Comparison of ENCODE assay signal across 9 mouse cellular contexts in the genomic region with DNA sequence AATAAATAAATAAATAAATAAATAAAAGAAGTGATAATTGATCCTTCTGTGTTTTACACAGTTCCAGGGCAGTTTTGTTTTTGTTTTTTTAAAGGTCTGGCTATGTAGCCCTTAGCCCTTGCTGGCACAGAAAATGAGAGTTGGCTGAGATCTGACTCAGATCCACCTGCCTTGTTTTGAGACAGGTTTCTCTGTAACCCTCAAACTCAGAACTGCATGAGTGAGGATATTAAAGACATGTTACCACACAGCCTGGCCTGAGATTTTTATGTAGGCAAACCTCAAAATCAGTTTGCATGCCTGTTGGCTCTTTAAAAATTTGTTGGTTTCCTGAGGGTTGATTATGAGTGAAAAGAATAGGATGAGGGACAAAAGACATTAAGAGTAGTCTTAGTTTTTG. TPM values are rescaled to one million over a fixed set of nuclear protein-coding genes. Genes with fewer than 3 reads are reported as not detected.
DNase-seq lines count a peak whose midpoint lies in the region; ATAC-seq and TF ChIP-seq lines count a peak whose summit lies in the region.
"Had no signal": no experiment of that assay in that cellular context is flagged by ENCODE, and none has a peak within 500 bp of the region (broad histone marks: within the 10 kb centered on the region; RNA-seq: fewer than 3 reads in every experiment).

No protein-coding gene starts in this region.

- TF ChIP-seq POLR2A in bone marrow macrophage, adult 2 months (IDR thresholded peaks at IDR 0.05; ENCODE audit: borderline replicate concordance, low read depth, low read length) = no peak

- H3K4me2 ChIP-seq in heart, embryonic 12.5 days = peak overlapping the region; percentile 99
- H3K4me2 ChIP-seq in hindbrain, embryonic 15.5 days = peak overlapping the region; percentile 98
- peak overlapping the region; percentile 97 for H3K4me2 ChIP-seq in midbrain, embryonic 13.5 days (replicated peaks)

- DNase-seq in heart, postnatal 36 days = no peak
- DNase-seq in gastrocnemius, postnatal 10 days = no peak
- DNase-seq in kidney, adult 18-20 months = no peak
- DNase-seq: lung, postnatal 14 days had no signal

- no peak overlapping the region for H3K27ac ChIP-seq in heart, embryonic 12.5 days (ENCODE audit: poor library complexity, severe bottlenecking)
- H3K27ac ChIP-seq in bone marrow macrophage, adult 2 months (ENCODE audit: insufficient read depth, low read depth, low read length) = no peak overlapping the region
- no peak overlapping the region for H3K27ac ChIP-seq in hindbrain, embryonic 15.5 days (replicated peaks)
- H3K27ac ChIP-seq in midbrain, embryonic 13.5 days = no peak overlapping the region

- H3K4me3 ChIP-seq in heart, embryonic 12.5 days = peak overlapping the region; percentile 73
- peak overlapping the region; percentile 31 for H3K4me3 ChIP-seq in bone marrow macrophage, adult 2 months (ENCODE audit: insufficient read depth, low read length)
- H3K4me3 ChIP-seq in hindbrain, embryonic 15.5 days = peak overlapping the region; percentile 67
- peak overlapping the region; percentile 96 for H3K4me3 ChIP-seq in midbrain, embryonic 13.5 days (replicated peaks)

- H3K27me3 ChIP-seq in heart, embryonic 12.5 days (replicated peaks) = no peaks in the 10 kb centered on the region
- no peaks in the 10 kb centered on the region for H3K27me3 ChIP-seq in hindbrain, embryonic 15.5 days
- no peaks in the 10 kb centered on the region for H3K27me3 ChIP-seq in midbrain, embryonic 13.5 days

- ATAC-seq in heart, embryonic 12.5 days (ENCODE audit: insufficient number of reproducible peaks, low FRiP score) = no peak
- ATAC-seq in hindbrain, embryonic 15.5 days (ENCODE audit: low FRiP score, low read depth) = no peak
- no peak for ATAC-seq in midbrain, embryonic 13.5 days
- no peak for ATAC-seq in granulocyte monocyte progenitor cell, adult 5-6 weeks (replicated peaks; ENCODE audit: poor library complexity, severe bottlenecking)

- TF ChIP-seq CTCF in bone marrow macrophage, adult 2 months (IDR thresholded peaks at IDR 0.05; ENCODE audit: low read depth, low read length) = no peak

- peaks cover 32% of the 10 kb centered on the region for H3K4me1 ChIP-seq in heart, embryonic 12.5 days (replicated peaks)
- peaks cover 6% of the 10 kb centered on the region for H3K4me1 ChIP-seq in bone marrow macrophage, adult 2 months (ENCODE audit: control insufficient read depth, insufficient read depth, low read length)
- peaks cover 53% of the 10 kb centered on the region for H3K4me1 ChIP-seq in hindbrain, embryonic 15.5 days (replicated peaks)
- H3K4me1 ChIP-seq in midbrain, embryonic 13.5 days (replicated peaks) = peaks cover 55% of the 10 kb centered on the region

- no peak overlapping the region for H3K9ac ChIP-seq in heart, embryonic 12.5 days
- H3K9ac ChIP-seq in hindbrain, embryonic 15.5 days = no peak overlapping the region
- H3K9ac ChIP-seq in midbrain, embryonic 13.5 days (replicated peaks) = no peak overlapping the region

- H3K9me3 ChIP-seq in heart, embryonic 12.5 days (replicated peaks) = no peaks in the 10 kb centered on the region
- H3K9me3 ChIP-seq in hindbrain, embryonic 15.5 days = no peaks in the 10 kb centered on the region
- H3K9me3 ChIP-seq in midbrain, embryonic 13.5 days = no peaks in the 10 kb centered on the region

- peaks cover 46% of the 10 kb centered on the region for H3K36me3 ChIP-seq in heart, embryonic 12.5 days
- H3K36me3 ChIP-seq in hindbrain, embryonic 15.5 days = peaks cover 40% of the 10 kb centered on the region
- peaks cover 41% of the 10 kb centered on the region for H3K36me3 ChIP-seq in midbrain, embryonic 13.5 days

- intact Hi-C loops in heart, postnatal 36 days (cut with DNase I) = no loop called here

RNA-seq across cellular contexts. Expression of a gene that starts 3.1 kb away (rescaled TPM):
- polyA plus RNA-seq in heart, embryonic 12.5 days (2016; fragmentation: Nextera tagmentation; extraction: Ambion mirVana) = 406 and 412 TPM in 2 replicates
- total RNA-seq in heart, postnatal 36 days (2021) = 10 to 100 TPM; 54.9 to 60.9 TPM
- polyA plus RNA-seq in bone marrow macrophage, adult 2 months (2012; ENCODE audit: insufficient read depth, insufficient read length, missing spikeins) = 151 and 170 TPM in 2 replicates
- 411 and 428 TPM in 2 replicates for polyA plus RNA-seq in hindbrain, embryonic 15.5 days (2015; fragmentation: Nextera tagmentation; extraction: Ambion mirVana)
- polyA plus RNA-seq in midbrain, embryonic 13.5 days (2015; fragmentation: Nextera tagmentation; extraction: Ambion mirVana) = 590 and 618 TPM in 2 replicates
- total RNA-seq in granulocyte monocyte progenitor cell, adult 5-6 weeks (2014; fragmentation: Nextera tagmentation) = 474 and 486 TPM in 2 replicates
- 734 and 859 TPM in 2 replicates for total RNA-seq in granulocyte monocyte progenitor cell, adult 5-6 weeks (2017)
- 10 to 100 TPM; 91.3 to 94.2 TPM for total RNA-seq in gastrocnemius, postnatal 10 days (2021)

RNA-seq across cellular contexts. Expression of a gene that starts 27.7 kb away (rescaled TPM):
- polyA plus RNA-seq in heart, embryonic 12.5 days (2016; fragmentation: Nextera tagmentation; extraction: Ambion mirVana) = 91.0 and 94.3 TPM in 2 replicates
- 10 to 100 TPM; 30.2 to 36.2 TPM for total RNA-seq in heart, postnatal 36 days (2021)
- polyA plus RNA-seq in bone marrow macrophage, adult 2 months (2012; ENCODE audit: insufficient read depth, insufficient read length, missing spikeins) = 180 and 183 TPM in 2 replicates
- polyA plus RNA-seq in hindbrain, embryonic 15.5 days (2015; fragmentation: Nextera tagmentation; extraction: Ambion mirVana) = 83.0 and 88.0 TPM in 2 replicates
- 126 and 134 TPM in 2 replicates for polyA plus RNA-seq in midbrain, embryonic 13.5 days (2015; fragmentation: Nextera tagmentation; extraction: Ambion mirVana)
- 99.0 and 116 TPM in 2 replicates for total RNA-seq in granulocyte monocyte progenitor cell, adult 5-6 weeks (2014; fragmentation: Nextera tagmentation)
- 51.6 and 58.2 TPM in 2 replicates for total RNA-seq in granulocyte monocyte progenitor cell, adult 5-6 weeks (2017)
- total RNA-seq in gastrocnemius, postnatal 10 days (2021) = 10 to 100 TPM; 34.4 to 45.0 TPM

RNA-seq across cellular contexts. Expression of a gene that starts 55.3 kb away (rescaled TPM):
- polyA plus RNA-seq in heart, embryonic 12.5 days (2016; fragmentation: Nextera tagmentation; extraction: Ambion mirVana) = 43.2 and 45.3 TPM in 2 replicates
- 10 to 100 TPM; 40.8 to 83.9 TPM for total RNA-seq in heart, postnatal 36 days (2021)
- polyA plus RNA-seq in bone marrow macrophage, adult 2 months (2012; ENCODE audit: insufficient read depth, insufficient read length, missing spikeins) = 189 and 197 TPM in 2 replicates
- 109 and 115 TPM in 2 replicates for polyA plus RNA-seq in hindbrain, embryonic 15.5 days (2015; fragmentation: Nextera tagmentation; extraction: Ambion mirVana)
- 47.1 and 47.4 TPM in 2 replicates for polyA plus RNA-seq in midbrain, embryonic 13.5 days (2015; fragmentation: Nextera tagmentation; extraction: Ambion mirVana)
- 8.2 and 9.8 TPM in 2 replicates for total RNA-seq in granulocyte monocyte progenitor cell, adult 5-6 weeks (2014; fragmentation: Nextera tagmentation)
- total RNA-seq in granulocyte monocyte progenitor cell, adult 5-6 weeks (2017) = 1.3 and 3.2 TPM in 2 replicates
- total RNA-seq in gastrocnemius, postnatal 10 days (2021) = 10 to 100 TPM; 43.0 to 46.3 TPM

Comparison
In these comparisons a context has a peak if more than half of its experiments do, and no peak if none do; other contexts are left out.
1. H3K4me3 ChIP-seq: peak in every context shown above with its lines; median percentile 96 in midbrain, embryonic 13.5 days; 73 in heart, embryonic 12.5 days; 67 in hindbrain, embryonic 15.5 days; 31 in bone marrow macrophage, adult 2 months.